Mouse (Mus musculus) hematopoietic stem cell, adult 5-6 weeks (primary cell): ENCODE data around the gene Lrp3. TPM values are rescaled to one million over a fixed set of nuclear protein-coding genes. Genes with fewer than 3 reads are reported as not detected.

Experiments
- ATAC-seq, 2 experiments: fragments of 125-278 bp in 1 of 2; replicated peaks in 1 of 2; 2 replicates each; pipeline ENCODE4 v1.8.0; 2016 to 2017; ENCODE audit warnings: inconsistent platforms in 2 of 2, mild to moderate bottlenecking in 2 of 2, moderate number of reproducible peaks in 2 of 2, low read depth in 1 of 2, moderate TSS enrichment in 1 of 2; ENCODE audit not compliant: low FRiP score in 2 of 2, poor library complexity in 2 of 2, severe bottlenecking in 2 of 2, insufficient read depth in 1 of 2, low TSS enrichment in 1 of 2
- total RNA-seq: library from RNA; stranded (forward); fragments of 172-1452, 232-1000 nt; gene quantifications from 2 replicates; pipeline ENCODE4 v1.2.3, GENCODE M21; 2017

Gene Lrp3
- total RNA-seq, 1 experiment from 2014 or later: not detected

GRCm38 (mm10) chr7:35157512-35157911 lies 57.8 kb downstream of the Lrp3 start:
- ATAC-seq: peak in 1 of 2 experiments; percentile 13; a peak in 1 of 4 replicates

- peak; percentile 84 to 91 for ATAC-seq
These were observed 58.5 kb downstream of the Lrp3 start for GRCm38 (mm10) chr7:35156561-35157477.

GRCm38 (mm10) chr7:35154449-35154848 lies 60.8 kb downstream of the Lrp3 start:
- no peak for ATAC-seq

- ATAC-seq: peak; percentile 49 to 70; a peak in 3 of 4 replicates
These were observed 64.4 kb downstream of the Lrp3 start for GRCm38 (mm10) chr7:35150860-35151259.

Other genes starting within 250 kb of the Lrp3 start
- 34.9 and 43.3 TPM in 2 replicates for gene Cebpg, start 158.9 kb downstream of the Lrp3 start, total RNA-seq
- 8.7 and 10.9 TPM in 2 replicates for gene Cebpa, start 96.2 kb downstream of the Lrp3 start, total RNA-seq
- not detected in 2 replicates for gene Slc7a10, start 29.1 kb downstream of the Lrp3 start, total RNA-seq
- gene Gpatch1, start 102.9 kb upstream of the Lrp3 start, total RNA-seq: 17.3 and 20.3 TPM in 2 replicates
- gene Rhpn2, start 118.7 kb upstream of the Lrp3 start, total RNA-seq: not detected in 2 replicates
- 9.4 and 10.0 TPM in 2 replicates for gene Faap24, start 181.3 kb upstream of the Lrp3 start, total RNA-seq
- gene Cep89, start 181.5 kb upstream of the Lrp3 start, total RNA-seq: 22.2 and 25.0 TPM in 2 replicates
- gene Slc7a9, start 233.3 kb upstream of the Lrp3 start, total RNA-seq: not detected in 2 replicates